Mouse (Mus musculus) macrophage (primary cell): ENCODE measurements around the gene Eef2kmt. TPM values are rescaled to one million over a fixed set of nuclear protein-coding genes. Genes with fewer than 3 reads are reported as not detected.
"Not testable (repeated sequence)": the region's sequence is repeated elsewhere in the genome, so short reads cannot be mapped to it uniquely, and the experiment has no call there.

Experiments used
- H3K27ac ChIP-seq: fragments of 350-480 bp; formaldehyde crosslinking; 2 replicates; pipeline ENCODE4 v1.9.0; 2021
- H3K36me3 ChIP-seq: fragments of 350-480 bp; formaldehyde crosslinking; 2 replicates; pipeline ENCODE4 v1.9.0; 2021; ENCODE audit errors: inconsistent target
- H3K4me3 ChIP-seq: fragments of 350-480 bp; formaldehyde crosslinking; 2 replicates; pipeline ENCODE4 v1.9.0; 2021; ENCODE audit errors: inconsistent target
- H3K79me2 ChIP-seq: fragments of 350-480 bp; formaldehyde crosslinking; 2 replicates; pipeline ENCODE4 v1.9.0; 2021; ENCODE audit errors: inconsistent target
- WGBS: methylation state at CpG from one replicate; pipeline ENCODE4 v1.1.7; 2026; ENCODE audit warnings: inconsistent platforms; ENCODE audit not compliant: missing documents; 5-methylcytosine and 5-hydroxymethylcytosine counted together
- polyA plus RNA-seq: library from polyadenylated mRNA; stranded (reverse); fragments of 250-400 nt; gene quantifications from 3 replicates; pipeline ENCODE4 v1.2.4, GENCODE M21; 2018; ENCODE audit warnings: inconsistent platforms

Gene Eef2kmt
- polyA plus RNA-seq, 1 experiment from 2014 or later, result 7.8 TPM

GRCm38 (mm10) chr16:5242882-5243281 is 12.9 kb downstream of the Eef2kmt start:
- Histone ChIP-seq H3K36me3 (peaks cover 87% of the 10 kb centered on the region), H3K4me3 (no peak overlapping the region), H3K27ac (no peak overlapping the region), H3K79me2 (no peaks in the 10 kb centered on the region)
- 84% methylated on average over 6 of the region's 6 CpGs for WGBS

GRCm38 (mm10) chr16:5242355-5242754 is 13.4 kb downstream of the Eef2kmt start:
- H3K4me3 ChIP-seq, result no peak overlapping the region
- no peak overlapping the region for H3K27ac ChIP-seq
- peaks cover 81% of the 10 kb centered on the region for H3K36me3 ChIP-seq
- WGBS, result 92% methylated on average over 4 of the region's 4 CpGs
- H3K79me2 ChIP-seq, result no peaks in the 10 kb centered on the region

- Histone ChIP-seq H3K27ac (peak within 1 kb of the TSS; percentile 55), H3K36me3 (peaks cover 13% of the 10 kb centered on the region; the same call in 1 of the 2 replicates), H3K4me3 (peak within 1 kb of the TSS; percentile 83), H3K79me2 (peaks cover 26% of the 10 kb centered on the region; the same call in 1 of the 2 replicates)
- under 1% methylated on average over 45 of the region's 47 CpGs for WGBS
Observed at GRCm38 (mm10) chr16:5233418-5234313, 22.1 kb downstream of the Eef2kmt start, which contains the start of gene Alg1. Gene Alg1, plus strand, starts transcription at chr16:5233621.

- Histone ChIP-seq H3K27ac (no peak overlapping the region), H3K36me3 (peaks cover 9% of the 10 kb centered on the region; the same call in 1 of the 2 replicates), H3K79me2 (peaks cover 26% of the 10 kb centered on the region; the same call in 1 of the 2 replicates), H3K4me3 (no peak overlapping the region)
- 85% methylated on average over 4 of the region's 4 CpGs for WGBS
Observed at GRCm38 (mm10) chr16:5232982-5233381, 22.8 kb downstream of the Eef2kmt start.

- not testable (repeated sequence) for H3K4me3 ChIP-seq, H3K36me3 ChIP-seq, H3K27ac ChIP-seq, H3K79me2 ChIP-seq
- WGBS, result 80% methylated on average over 3 of the region's 3 CpGs
Observed at GRCm38 (mm10) chr16:5228103-5228502, 27.7 kb downstream of the Eef2kmt start.

- H3K27ac ChIP-seq, H3K36me3 ChIP-seq, H3K79me2 ChIP-seq, H3K4me3 ChIP-seq: not testable (repeated sequence)
- 90% methylated on average over 12 of the region's 19 CpGs for WGBS
Observed at GRCm38 (mm10) chr16:5227501-5227900, 28.3 kb downstream of the Eef2kmt start.

- WGBS, result 0% methylated on average over 1 of the region's 1 CpGs
- not testable (repeated sequence) for H3K36me3 ChIP-seq, H3K79me2 ChIP-seq, H3K27ac ChIP-seq, H3K4me3 ChIP-seq
Observed at GRCm38 (mm10) chr16:5226534-5226933, 29.2 kb downstream of the Eef2kmt start.

- H3K27ac ChIP-seq, result no peak within 1 kb of the TSS
- no peaks in the 10 kb centered on the region for H3K36me3 ChIP-seq
- 75% methylated on average over 6 of the region's 6 CpGs for WGBS
- no peak within 1 kb of the TSS for H3K4me3 ChIP-seq
- H3K79me2 ChIP-seq, result no peaks in the 10 kb centered on the region
Observed at GRCm38 (mm10) chr16:5222140-5222539, 33.6 kb downstream of the Eef2kmt start, which contains the start of gene AU021092. Gene AU021092, minus strand, starts transcription at chr16:5222299.

- Histone ChIP-seq H3K4me3 (no peak overlapping the region), H3K36me3 (no peaks in the 10 kb centered on the region), H3K27ac (no peak overlapping the region), H3K79me2 (no peaks in the 10 kb centered on the region)
- 75% methylated on average over 4 of the region's 4 CpGs for WGBS
Observed at GRCm38 (mm10) chr16:5221403-5221802, 34.4 kb downstream of the Eef2kmt start.

GRCm38 (mm10) chr16:5217341-5218133 is 38.2 kb downstream of the Eef2kmt start:
- H3K27ac ChIP-seq, result no peak overlapping the region
- H3K4me3 ChIP-seq, result no peak overlapping the region
- no peaks in the 10 kb centered on the region for H3K79me2 ChIP-seq
- WGBS, result 88% methylated on average over 5 of the region's 5 CpGs
- H3K36me3 ChIP-seq, result no peaks in the 10 kb centered on the region

GRCm38 (mm10) chr16:5216686-5217085 is 39.1 kb downstream of the Eef2kmt start:
- WGBS, result 84% methylated on average over 6 of the region's 6 CpGs
- H3K27ac ChIP-seq, result no peak overlapping the region
- no peaks in the 10 kb centered on the region for H3K36me3 ChIP-seq
- H3K4me3 ChIP-seq, result no peak overlapping the region
- no peaks in the 10 kb centered on the region for H3K79me2 ChIP-seq

- H3K4me3 ChIP-seq, result no peak overlapping the region
- 91% methylated on average over 2 of the region's 2 CpGs for WGBS
- H3K79me2 ChIP-seq, result no peaks in the 10 kb centered on the region
- no peak overlapping the region for H3K27ac ChIP-seq
- H3K36me3 ChIP-seq, result no peaks in the 10 kb centered on the region
Observed at GRCm38 (mm10) chr16:5214126-5214525, 41.7 kb downstream of the Eef2kmt start.

GRCm38 (mm10) chr16:5212150-5212549 is 43.6 kb downstream of the Eef2kmt start:
- H3K4me3 ChIP-seq, result no peak overlapping the region
- H3K79me2 ChIP-seq, result no peaks in the 10 kb centered on the region
- WGBS, result 100% methylated on average over 3 of the region's 3 CpGs
- H3K36me3 ChIP-seq, result no peaks in the 10 kb centered on the region
- H3K27ac ChIP-seq, result no peak overlapping the region

- Histone ChIP-seq H3K4me3 (no peak overlapping the region), H3K27ac (no peak overlapping the region), H3K36me3 (no peaks in the 10 kb centered on the region), H3K79me2 (no peaks in the 10 kb centered on the region)
- 20% methylated on average over 2 of the region's 2 CpGs for WGBS
Observed at GRCm38 (mm10) chr16:5210365-5210764, 45.4 kb downstream of the Eef2kmt start.

GRCm38 (mm10) chr16:5206051-5206450 is 49.7 kb downstream of the Eef2kmt start:
- peaks cover 29% of the 10 kb centered on the region for H3K79me2 ChIP-seq
- no peak overlapping the region for H3K27ac ChIP-seq
- no peak overlapping the region for H3K4me3 ChIP-seq
- peaks cover 4% of the 10 kb centered on the region; the same call in 1 of the 2 replicates for H3K36me3 ChIP-seq
- WGBS, result 85% methylated on average over 5 of the region's 5 CpGs
